Mouse (Mus musculus) heart, embryonic 14.5 days (tissue): Measurements from ENCODE around the gene Gm49333. TPM values are rescaled to one million over a fixed set of nuclear protein-coding genes. Genes with fewer than 3 reads are reported as not detected.

Experiments used
- ATAC-seq: fragments of 200-750 bp; cut with Nextera tagmentation; 2 replicates; pipeline ENCODE4 v1.8.0; 2017; ENCODE audit warnings: low read depth, moderate TSS enrichment; ENCODE audit not compliant: insufficient number of reproducible peaks, insufficient read depth, low FRiP score
- H3K27ac ChIP-seq, 2 experiments: fragments of 200-500 bp in 1 of 2; fragments of 300-500 bp in 1 of 2; sonication (generic) in 1 of 2; replicated peaks in 1 of 2; 2 replicates each; pipeline ENCODE4 v1.5.1; 2012 to 2014; ENCODE audit warnings: low read depth in 2 of 2, low read length in 2 of 2, control low read depth in 1 of 2, mild to moderate bottlenecking in 1 of 2, mixed read lengths in 1 of 2; ENCODE audit not compliant: control insufficient read depth in 1 of 2, insufficient read depth in 1 of 2
- H3K27me3 ChIP-seq: fragments of 300-500 bp; sonication (generic); 2 replicates; pipeline ENCODE4 v1.6.1; 2014; ENCODE audit warnings: mild to moderate bottlenecking, low read length, control low read depth; ENCODE audit not compliant: control insufficient read depth, insufficient read depth
- H3K36me3 ChIP-seq: fragments of 300-500 bp; sonication (generic); 2 replicates; pipeline ENCODE4 v1.6.1; 2014; ENCODE audit warnings: mild to moderate bottlenecking, control low read depth, low read length, mixed read lengths; ENCODE audit not compliant: control insufficient read depth, insufficient read depth
- H3K4me1 ChIP-seq, 2 experiments: fragments of 200-500 bp in 1 of 2; fragments of 300-500 bp in 1 of 2; sonication (generic) in 1 of 2; 2 replicates each; pipeline ENCODE4 v1.6.1; 2012 to 2014; ENCODE audit warnings: low read length in 2 of 2, control low read depth in 1 of 2, mixed read lengths in 1 of 2; ENCODE audit not compliant: control insufficient read depth in 2 of 2, insufficient read depth in 2 of 2
- H3K4me2 ChIP-seq: fragments of 300-500 bp; sonication (generic); 2 replicates; pipeline ENCODE4 v1.6.1; 2014; ENCODE audit warnings: mild to moderate bottlenecking, low read length
- H3K4me3 ChIP-seq, 2 experiments: fragments of 200-500 bp in 1 of 2; fragments of 300-500 bp in 1 of 2; sonication (generic) in 1 of 2; 2 replicates each; pipeline ENCODE4 v1.5.1; 2012 to 2014; ENCODE audit warnings: low read length in 2 of 2, mild to moderate bottlenecking in 2 of 2, control low read depth in 1 of 2, low read depth in 1 of 2, moderate library complexity in 1 of 2; ENCODE audit not compliant: control insufficient read depth in 1 of 2, insufficient read depth in 1 of 2
- H3K9ac ChIP-seq: fragments of 300-500 bp; sonication (generic); 2 replicates; pipeline ENCODE4 v1.6.1; 2014; ENCODE audit warnings: mild to moderate bottlenecking, low read length
- H3K9me3 ChIP-seq: fragments of 300-500 bp; sonication (generic); 2 replicates; pipeline ENCODE4 v1.6.1; 2016; ENCODE audit warnings: low read length, control low read depth; ENCODE audit not compliant: control insufficient read depth
- WGBS: fragments of 180-500 bp; shearing (Covaris S2); extraction: QIAGEN DNeasy Blood & Tissue Kit; methylation state at CpG from one replicate; pipeline ENCODE4 v1.1.7; 2014; 5-methylcytosine and 5-hydroxymethylcytosine counted together
- polyA plus RNA-seq: library from polyadenylated mRNA; unstranded; fragments of >200 nt; fragmentation: Nextera tagmentation; extraction: Ambion mirVana; gene quantifications from 2 replicates; pipeline ENCODE4 v1.2.1, GENCODE M21; 2014

Gm49333 gene
- polyA plus RNA-seq, 1 experiment from 2014 or later = 0.14 TPM

DNA sequence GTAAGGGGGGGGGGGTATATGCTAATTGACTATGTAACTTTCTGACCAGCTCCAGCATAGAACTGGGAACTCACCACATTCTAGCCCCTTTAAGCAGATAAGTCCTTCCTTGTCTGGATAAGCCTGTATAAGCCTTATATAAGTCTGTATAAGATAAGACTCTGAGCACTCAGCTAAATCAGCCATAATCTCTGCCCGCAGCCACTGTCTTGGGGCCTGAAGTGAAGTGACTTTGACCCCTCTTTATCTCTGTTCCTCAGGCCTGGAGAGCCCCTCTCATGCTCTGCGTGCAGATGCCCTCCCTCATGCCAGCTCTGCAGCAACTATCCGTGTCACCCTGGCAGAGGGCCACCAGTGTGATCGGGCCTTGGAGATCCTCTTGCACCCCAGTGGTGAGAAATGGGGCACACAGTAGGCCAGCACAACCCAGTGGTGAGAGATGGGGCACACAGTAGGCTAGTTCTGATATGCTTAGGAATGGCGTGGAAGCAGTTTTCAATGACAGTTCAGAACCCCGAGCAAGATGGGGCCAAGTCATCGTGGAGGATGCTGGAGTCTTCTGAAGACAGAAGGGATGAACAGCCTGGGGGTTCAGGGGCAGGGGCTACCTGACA is 16.2 kb upstream of the Gm49333 start:
- Histone ChIP-seq H3K36me3 (no peaks in the 10 kb centered on the region), H3K27me3 (peaks cover 40% of the 10 kb centered on the region), H3K27ac (no peak overlapping the region), H3K4me3 (no peak overlapping the region), H3K4me2 (no peak overlapping the region), H3K4me1 (peaks cover under 1 to 10% of the 10 kb centered on the region in 2 experiments; a peak in 2 of 4 replicates), H3K9me3 (no peaks in the 10 kb centered on the region), H3K9ac (no peak overlapping the region)
- ATAC-seq = no peak
- 59% methylated on average over 7 of the region's 7 CpGs for WGBS

GRCm38 (mm10) chr16:20595737-20596136 is 15.7 kb upstream of the Gm49333 start:
- Histone ChIP-seq H3K9ac (no peak overlapping the region), H3K36me3 (no peaks in the 10 kb centered on the region), H3K27me3 (peaks cover 34% of the 10 kb centered on the region), H3K27ac (no peak overlapping the region), H3K4me1 (peaks cover 0 to 5% of the 10 kb centered on the region in 2 experiments; a peak in 1 of 4 replicates), H3K9me3 (no peaks in the 10 kb centered on the region), H3K4me3 (no peak overlapping the region), H3K4me2 (no peak overlapping the region)
- ATAC-seq = no peak
- WGBS = 71% methylated on average over 4 of the region's 4 CpGs

- H3K9ac ChIP-seq = no peak overlapping the region
- no peak overlapping the region for H3K4me2 ChIP-seq
- no peaks in the 10 kb centered on the region for H3K36me3 ChIP-seq
- ATAC-seq = no peak
- H3K27ac ChIP-seq = no peak overlapping the region
- peaks cover 23% of the 10 kb centered on the region for H3K27me3 ChIP-seq
- WGBS = 54% methylated on average over 7 of the region's 7 CpGs
- H3K4me3 ChIP-seq = no peak overlapping the region
- H3K9me3 ChIP-seq = no peaks in the 10 kb centered on the region
- no peaks in the 10 kb centered on the region for H3K4me1 ChIP-seq
Measured at GRCm38 (mm10) chr16:20596687-20597441, 14.5 kb upstream of the Gm49333 start.

- H3K27ac ChIP-seq = no peak overlapping the region
- no peaks in the 10 kb centered on the region for H3K4me1 ChIP-seq
- no peak overlapping the region for H3K9ac ChIP-seq
- no peak overlapping the region for H3K4me3 ChIP-seq
- no peaks in the 10 kb centered on the region; the same call in 1 of the 2 replicates for H3K27me3 ChIP-seq
- H3K36me3 ChIP-seq = peaks cover 10% of the 10 kb centered on the region
- WGBS = 64% methylated on average over 5 of the region's 5 CpGs
- H3K9me3 ChIP-seq = no peaks in the 10 kb centered on the region
- no peak overlapping the region for H3K4me2 ChIP-seq
- no peak for ATAC-seq
Measured at GRCm38 (mm10) chr16:20600511-20600910, 10.9 kb upstream of the Gm49333 start.

DNA sequence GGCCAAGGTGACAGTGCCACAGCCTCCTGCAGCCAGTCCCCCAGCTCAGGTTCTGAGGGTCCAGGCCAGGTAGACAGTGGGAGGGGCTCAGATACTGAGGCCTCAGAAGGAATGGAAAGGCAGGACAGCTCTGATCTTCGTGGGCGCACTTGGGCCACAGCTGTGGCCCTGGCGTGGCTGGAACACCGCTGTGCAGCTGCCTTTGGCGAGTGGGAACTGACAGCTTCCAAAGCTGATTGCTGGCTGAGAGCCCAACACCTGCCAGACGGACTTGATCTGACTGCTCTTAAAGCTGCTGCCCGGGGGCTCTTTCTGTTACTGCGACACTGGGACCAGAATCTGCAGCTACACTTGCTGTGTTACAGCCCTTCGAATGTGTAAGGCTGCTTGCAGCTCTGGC is 6.7 kb upstream of the Gm49333 start:
- no peaks in the 10 kb centered on the region for H3K9me3 ChIP-seq
- no peak overlapping the region for H3K27ac ChIP-seq
- H3K27me3 ChIP-seq = no peaks in the 10 kb centered on the region
- WGBS = 53% methylated on average over 9 of the region's 9 CpGs
- peaks cover 36% of the 10 kb centered on the region for H3K36me3 ChIP-seq
- ATAC-seq = no peak
- peaks cover 0 to 3% of the 10 kb centered on the region in 2 experiments; a peak in 2 of 4 replicates for H3K4me1 ChIP-seq
- no peak overlapping the region for H3K4me2 ChIP-seq
- H3K4me3 ChIP-seq = no peak overlapping the region
- H3K9ac ChIP-seq = no peak overlapping the region

DNA sequence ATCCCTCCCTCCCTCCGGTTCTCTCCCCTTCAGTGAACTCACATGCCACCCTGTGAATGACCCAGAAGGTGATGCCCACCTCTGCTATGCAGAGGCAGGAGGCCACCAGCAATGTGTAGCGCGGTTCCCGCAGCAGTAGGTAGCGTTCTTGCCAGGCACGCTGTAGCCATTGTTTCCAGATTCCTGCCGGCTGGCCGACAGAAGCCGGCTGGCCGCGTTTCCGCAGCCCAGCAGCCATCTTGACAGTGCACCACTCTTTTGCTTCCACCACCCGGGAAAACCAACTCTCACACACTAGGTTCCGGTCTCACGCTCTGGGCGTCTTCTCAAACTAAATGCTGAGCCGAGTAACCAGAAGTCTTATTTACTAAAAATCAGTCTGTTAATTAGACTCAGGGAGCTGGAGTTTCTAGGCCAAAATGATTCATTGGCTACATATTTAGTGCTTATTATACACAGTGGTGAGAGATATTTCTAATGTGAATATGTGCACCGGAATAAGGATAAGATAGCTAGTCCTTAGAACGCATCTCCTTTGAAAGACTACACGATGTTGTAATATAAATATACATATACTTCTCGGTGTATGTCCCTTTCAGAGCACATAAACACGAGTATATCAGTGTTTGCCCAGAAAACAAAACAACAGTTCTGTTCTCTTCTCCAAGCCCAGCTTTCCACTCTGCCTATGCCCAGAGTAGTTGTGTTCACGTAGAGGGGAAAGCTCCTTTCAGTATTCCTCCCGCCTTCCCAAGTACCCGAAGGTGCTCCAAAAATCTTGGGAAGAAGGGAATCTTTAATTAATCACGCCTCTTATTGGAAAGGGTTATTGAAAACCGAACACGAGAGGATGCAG is 681 bp upstream of the Gm49333 start:
- H3K9me3 ChIP-seq = no peaks in the 10 kb centered on the region
- peak overlapping the region; percentile 77 to 89 for H3K27ac ChIP-seq
- peak; percentile 31; the same call in 1 of the 2 replicates for ATAC-seq
- no peaks in the 10 kb centered on the region for H3K27me3 ChIP-seq
- peaks cover 24% of the 10 kb centered on the region for H3K36me3 ChIP-seq
- WGBS = under 1% methylated on average over 28 of the region's 28 CpGs
- peaks cover 0 to 14% of the 10 kb centered on the region in 2 experiments; a peak in 2 of 4 replicates for H3K4me1 ChIP-seq
- peak overlapping the region; percentile 76 to 96 for H3K4me3 ChIP-seq
- H3K4me2 ChIP-seq = peak overlapping the region; percentile 98
- peak overlapping the region; percentile 80 for H3K9ac ChIP-seq
